Mouse (Mus musculus) heart, postnatal 4 days (tissue): Measurements from ENCODE around the gene Sgsm3. TPM values are rescaled to one million over a fixed set of nuclear protein-coding genes. Genes with fewer than 3 reads are reported as not detected.
"Not testable (repeated sequence)": the region's sequence is repeated elsewhere in the genome, so short reads cannot be mapped to it uniquely, and the experiment has no call there.

ENCODE experiments used
- DNase-seq: peaks from one replicate; pipeline ENCODE4 v3.0.0; 2021
- total RNA-seq, 2 experiments: library from RNA; stranded (reverse); gene quantifications; 2 replicates each; pipeline ENCODE4 v1.2.3; 2021

Gene Sgsm3
- 10 to 100 TPM; 10.3 to 10.8 TPM for total RNA-seq

DNA sequence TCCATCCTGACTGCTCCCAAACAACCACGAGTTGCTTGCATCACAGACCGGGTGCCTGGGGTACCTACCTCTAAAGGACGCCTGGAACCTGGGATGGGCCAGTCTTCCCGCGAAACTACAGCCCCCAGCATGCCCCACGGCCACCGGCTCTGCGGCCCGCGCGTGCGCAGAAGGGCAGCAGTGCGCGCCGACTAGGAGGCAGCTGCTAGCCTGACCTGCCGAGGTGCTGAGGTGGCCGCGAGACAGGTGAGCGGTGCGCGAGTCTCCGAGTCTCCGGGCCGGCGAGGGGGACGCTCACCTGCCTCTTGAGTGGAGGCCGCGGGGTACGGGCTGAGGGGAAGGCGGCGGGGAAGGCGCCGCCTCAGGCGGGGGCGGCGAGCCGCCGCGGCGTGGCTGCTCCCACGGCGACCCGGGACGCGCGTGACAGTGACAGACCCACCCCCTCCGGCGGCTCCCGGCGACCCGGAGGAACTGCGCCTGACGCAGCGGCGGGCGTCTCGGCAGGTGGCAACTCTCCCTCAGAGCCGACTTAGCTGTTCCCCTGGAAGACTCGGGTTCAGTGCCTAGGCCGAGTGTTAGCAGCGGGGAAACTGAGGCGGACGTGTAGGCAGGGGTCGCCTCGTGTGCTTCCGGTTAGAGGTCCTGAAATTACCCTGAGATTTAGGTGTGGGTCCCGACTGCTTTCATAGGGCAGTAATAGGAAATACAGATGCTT is at the start of gene Sgsm3:
TSS of gene Sgsm3 (plus strand) at position 146 of the 715 bp plus-strand sequence.
- peak; percentile 87 for DNase-seq

DNA sequence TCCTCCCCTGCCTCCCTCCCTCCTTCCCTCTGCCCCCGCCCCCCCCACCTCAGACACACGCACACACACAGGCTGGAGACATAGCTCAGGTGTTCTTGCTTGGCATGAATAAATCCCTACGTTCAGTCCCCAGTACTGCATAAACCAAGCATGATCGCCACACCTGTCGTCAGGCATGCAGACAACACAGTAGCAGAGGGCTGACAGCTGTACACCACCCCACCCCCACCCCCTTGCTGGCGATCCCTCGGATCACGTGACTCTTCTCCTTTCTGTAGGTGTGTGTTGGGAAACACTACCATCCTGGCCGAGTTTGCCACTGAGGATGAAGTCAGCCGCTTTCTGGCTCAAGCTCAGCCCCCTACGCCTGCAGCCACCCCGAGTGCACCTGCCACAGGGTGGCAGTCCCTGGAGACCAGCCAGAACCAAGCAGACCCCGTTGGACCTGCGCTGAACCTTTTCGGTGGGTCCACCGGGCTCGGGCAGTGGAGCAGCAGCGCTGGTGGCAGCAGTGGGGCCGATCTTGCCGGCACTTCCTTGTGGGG is 48.7 kb upstream of the Sgsm3 start:
- no peak for DNase-seq

- DNase-seq, result no peak
Measured at GRCm38 (mm10) chr15:80930048-80930571, 47.5 kb upstream of the Sgsm3 start.

DNA sequence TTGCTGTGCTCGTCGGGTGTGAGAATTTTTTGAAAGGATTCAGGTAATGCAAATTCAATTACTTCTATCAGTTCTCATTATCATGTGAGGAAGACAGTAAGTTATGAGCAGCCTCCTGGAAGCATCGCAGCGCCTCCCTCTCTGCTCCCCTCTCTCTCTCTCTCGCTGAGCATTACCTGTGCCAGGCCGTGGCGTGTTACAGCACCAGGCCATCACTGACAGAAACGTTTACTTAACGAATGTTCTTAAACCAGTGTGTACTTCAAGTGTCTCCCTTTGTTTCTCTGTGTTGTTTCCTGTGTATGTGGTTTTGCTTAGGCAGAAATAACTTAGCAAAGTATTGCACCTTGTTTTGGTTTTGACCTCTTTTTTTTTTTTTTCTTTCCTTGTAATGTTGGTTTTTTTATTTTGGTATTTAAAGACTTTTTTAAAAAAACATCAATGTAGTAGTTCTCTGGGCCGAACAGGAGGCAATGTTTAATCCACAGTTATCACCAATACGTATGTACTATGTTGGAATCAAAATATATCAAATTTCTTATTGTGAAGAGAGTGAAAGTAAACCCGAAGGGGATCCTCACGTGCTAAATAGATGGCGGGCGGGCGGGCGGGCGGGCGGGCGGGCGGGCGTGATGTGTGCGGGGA is 46.8 kb upstream of the Sgsm3 start:
- not testable (repeated sequence) for DNase-seq

- no peak for DNase-seq
Measured at GRCm38 (mm10) chr15:80931345-80931960, 46.1 kb upstream of the Sgsm3 start.

DNA sequence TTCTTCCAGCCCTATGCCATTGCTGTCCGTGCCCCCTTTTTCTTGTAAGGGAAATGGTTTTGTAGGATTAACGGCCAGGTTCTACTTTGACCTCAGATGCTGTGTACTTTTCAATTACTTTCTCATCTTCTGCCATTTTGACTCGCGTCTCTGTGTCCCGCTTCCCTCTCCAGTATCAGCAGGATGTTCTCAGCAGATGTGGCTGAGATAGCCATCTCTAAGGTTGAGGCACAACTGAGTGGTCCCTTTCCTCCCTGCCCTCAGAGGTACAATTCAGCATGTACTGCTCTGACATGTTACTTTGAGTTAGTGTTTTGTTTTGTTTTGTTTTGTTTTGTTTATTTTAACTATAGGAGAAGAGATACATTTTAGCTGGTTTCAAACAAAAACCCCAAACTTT is 42.7 kb upstream of the Sgsm3 start:
- no peak for DNase-seq

GRCm38 (mm10) chr15:80936686-80937085 is 40.9 kb upstream of the Sgsm3 start:
- peak; percentile 33 for DNase-seq

DNA sequence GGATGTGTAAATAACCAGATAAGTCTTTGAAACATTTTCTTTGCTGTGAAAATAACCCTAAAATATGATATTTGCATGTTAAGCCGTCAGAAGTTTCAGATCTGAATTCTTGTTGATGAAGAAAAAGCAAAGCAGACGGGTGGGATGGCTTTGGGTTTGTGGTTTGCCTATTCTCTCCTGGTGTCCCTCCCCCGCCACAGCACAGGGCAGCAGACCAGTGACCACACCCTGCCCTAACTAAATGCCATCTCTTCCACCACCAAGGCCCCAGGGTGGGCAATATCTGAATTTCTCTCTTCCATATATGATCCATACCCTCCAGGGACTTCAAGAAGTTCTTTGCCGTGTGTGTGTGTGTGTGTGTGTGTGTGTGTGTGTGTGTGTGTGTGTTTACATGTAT is 39.0 kb upstream of the Sgsm3 start:
- DNase-seq, result no peak

GRCm38 (mm10) chr15:80939401-80939800 is 38.2 kb upstream of the Sgsm3 start:
- no peak for DNase-seq

GRCm38 (mm10) chr15:80941468-80942040 is 36.0 kb upstream of the Sgsm3 start:
- DNase-seq, result no peak

GRCm38 (mm10) chr15:80945851-80946250 is 31.7 kb upstream of the Sgsm3 start:
- DNase-seq, result peak; percentile 33

DNA sequence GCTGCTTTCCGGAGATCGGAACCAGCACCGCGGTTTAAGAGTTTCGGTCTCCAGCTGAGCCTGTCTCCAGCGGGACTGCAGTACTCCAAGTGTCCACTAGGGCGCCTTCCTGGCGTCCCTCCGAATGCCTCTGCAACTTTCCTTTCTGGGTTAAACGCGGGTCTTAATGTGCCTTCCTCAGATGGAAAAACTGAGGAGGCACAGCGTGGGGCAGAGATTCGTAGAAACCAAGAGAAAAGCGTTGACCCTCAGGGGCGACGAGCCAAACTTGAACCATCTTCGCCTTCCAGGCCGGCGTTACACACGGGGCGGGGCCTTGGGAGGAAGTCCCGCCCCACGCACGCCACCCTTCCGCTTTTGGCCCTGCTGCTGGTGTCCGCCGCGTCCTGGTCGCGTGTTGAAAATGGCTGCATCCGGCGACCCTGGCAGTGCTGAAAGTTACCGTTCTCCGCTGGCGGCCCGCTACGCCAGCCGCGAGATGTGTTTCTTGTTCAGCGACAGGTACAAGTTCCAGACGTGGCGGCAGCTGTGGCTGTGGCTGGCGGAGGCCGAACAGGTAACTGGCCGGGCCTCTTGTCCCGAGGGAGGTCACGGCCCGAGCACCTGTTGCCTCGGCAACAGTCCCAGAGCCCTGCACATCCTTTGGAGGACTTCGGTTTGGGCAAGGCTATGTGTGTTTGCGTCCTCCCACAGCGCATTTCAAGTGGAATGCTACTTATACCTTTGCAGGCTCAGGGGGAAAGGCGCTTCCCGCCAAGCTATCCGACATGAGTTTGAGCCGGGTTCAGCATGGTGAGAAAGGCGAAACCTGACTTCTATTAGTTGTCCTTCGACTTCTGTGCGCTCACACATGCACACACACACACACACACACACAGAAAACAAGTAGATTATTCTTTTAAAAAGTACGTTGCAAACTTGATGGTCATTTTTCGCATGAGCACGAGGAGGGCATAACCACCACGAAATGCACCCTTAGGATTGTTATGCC is 29.1 kb upstream of the Sgsm3 start, which contains the start of gene Adsl:
TSS of gene Adsl (plus strand) at position 346 of the 991 bp plus-strand sequence.
- peak; percentile 91 for DNase-seq

DNA sequence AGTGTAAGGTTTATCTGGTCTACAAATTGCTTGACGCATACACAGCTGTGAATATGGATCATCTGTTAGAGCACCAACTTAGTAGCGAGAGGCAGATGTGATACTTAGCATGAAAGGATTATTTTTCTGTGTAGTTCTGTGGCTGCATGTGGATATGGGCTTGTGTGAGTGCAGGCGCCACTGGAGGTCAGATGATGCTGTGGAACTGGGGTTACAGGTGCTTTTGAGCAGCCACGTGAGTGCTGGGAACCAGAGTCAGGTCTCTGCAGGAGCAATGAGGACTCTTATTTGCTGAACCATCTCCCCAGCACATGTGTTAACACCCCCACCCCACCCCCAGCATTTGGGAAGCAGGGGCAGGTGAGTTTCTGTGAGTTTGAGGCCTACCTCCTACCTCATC is 28.1 kb upstream of the Sgsm3 start:
- no peak for DNase-seq

GRCm38 (mm10) chr15:80950055-80950454 is 27.5 kb upstream of the Sgsm3 start:
- DNase-seq, result no peak

GRCm38 (mm10) chr15:80953971-80954370 is 23.6 kb upstream of the Sgsm3 start:
- DNase-seq, result no peak

GRCm38 (mm10) chr15:80954861-80955260 is 22.7 kb upstream of the Sgsm3 start:
- DNase-seq, result no peak

- DNase-seq, result no peak
Measured at GRCm38 (mm10) chr15:80955836-80956438, 21.6 kb upstream of the Sgsm3 start.

GRCm38 (mm10) chr15:80969371-80969770 is 8.2 kb upstream of the Sgsm3 start:
- no peak for DNase-seq

DNA sequence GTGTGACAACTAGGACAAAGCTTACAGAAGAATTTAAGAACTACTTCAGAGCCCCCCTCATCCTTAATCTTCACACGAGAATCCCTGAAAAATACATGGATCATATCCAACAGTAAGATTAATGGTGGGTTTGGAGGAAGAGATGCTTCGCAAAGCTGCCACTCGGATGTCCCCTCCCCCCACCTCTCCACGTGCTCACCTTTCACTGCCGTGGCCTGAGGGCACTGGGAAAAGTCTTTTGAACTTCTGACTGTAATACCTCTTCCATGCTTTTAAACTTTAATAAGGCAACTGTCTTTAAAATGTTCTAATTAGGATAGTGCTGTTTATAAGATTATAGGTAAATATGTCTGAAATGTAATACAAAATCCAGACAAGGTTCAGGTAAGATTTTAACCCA is 3.3 kb upstream of the Sgsm3 start:
- no peak for DNase-seq

- DNase-seq, result no peak
Measured at GRCm38 (mm10) chr15:80975666-80976065, 1.9 kb upstream of the Sgsm3 start.

- DNase-seq, result no peak
Measured at GRCm38 (mm10) chr15:80979611-80980010, 2.0 kb downstream of the Sgsm3 start.
